Mouse (Mus musculus) left cerebral cortex, adult 2 months (tissue): ENCODE results near the gene Sema6b. TPM values are rescaled to one million over a fixed set of nuclear protein-coding genes. Genes with fewer than 3 reads are reported as not detected.

Experiments
- DNase-seq, 2 experiments: peaks; one replicate each; pipeline ENCODE4 v3.0.0; 2021 to 2022; ENCODE audit warnings: low spot score in 2 of 2, mixed read lengths in 1 of 2; ENCODE audit errors: extremely low spot score in 1 of 2
- H3K27ac ChIP-seq: fragments of 200-600 bp; 2 replicates; pipeline ENCODE4 v1.8.1; 2022
- H3K4me3 ChIP-seq: fragments of 200-600 bp; 2 replicates; pipeline ENCODE4 v1.8.1; 2022
- CTCF ChIP-seq: fragments of 200-600 bp; IDR thresholded peaks from 2 replicates; pipeline ENCODE4 v1.8.1; 2022; ENCODE audit warnings: antibody characterized with exemption, mild to moderate bottlenecking, moderate library complexity
- intact Hi-C: fragments of 180-260 bp; cut with DNase I; formaldehyde crosslinking; loops from one replicate; pipeline ENCODE4 v1.15.1; 2025
- microRNA-seq, 2 experiments: library from miRNA; unstranded; fragments of <30 nt; microRNA quantifications; one replicate each; pipeline ENCODE4 v1.2.0; 2021
- total RNA-seq, 2 experiments: library from RNA; stranded (reverse); gene quantifications; 2 replicates each; pipeline ENCODE4 v1.2.3; 2021

Sema6b gene
- total RNA-seq, 2 experiments from 2014 or later: 117 to 125 TPM

GRCm38 (mm10) chr17:56074097-56074826, 65.9 kb downstream of the Sema6b start:
- Histone ChIP-seq H3K4me3 (peak overlapping the region; percentile 71), H3K27ac (peak overlapping the region; percentile 92)
- peak; percentile 61 to 68 for DNase-seq
- intact Hi-C loops: loop anchor here (2.0 kb wide), 2 partner anchors 37 to 117 kb away; partner anchors contain the start of gene Sh3gl1
- no peak for TF ChIP-seq CTCF

Small RNA genes lying within 50 kb of the gene (microRNA-seq; reads per million reads assigned to microRNA genes)
- 0 reads per million in 2 experiments for gene Gm44397

Other genes with a start within 250 kb of the Sema6b start
- 1 to 10 TPM; 6.2 to 6.6 TPM for gene Zfp959, start 248.2 kb downstream of the Sema6b start, total RNA-seq
- gene Zfp119b, start 190.8 kb downstream of the Sema6b start, total RNA-seq: 1 to 10 TPM; 2.3 to 4.1 TPM
- gene Ebi3, start 187.7 kb downstream of the Sema6b start, total RNA-seq: 1 to 10 TPM; 1.2 to 1.4 TPM
- gene Yju2, start 181.2 kb downstream of the Sema6b start, total RNA-seq: 10 to 100 TPM; 16.4 to 17.4 TPM
- 10 to 100 TPM; 36.7 to 40.1 TPM for gene Shd, start 169.9 kb downstream of the Sema6b start, total RNA-seq
- gene Fsd1, start 153.8 kb downstream of the Sema6b start, total RNA-seq: 10 to 100 TPM; 88.7 to 90.6 TPM
- gene Stap2, start 134.8 kb downstream of the Sema6b start, total RNA-seq: 1 to 10 TPM; 2.5 to 3.1 TPM
- gene Mpnd, start 134.6 kb downstream of the Sema6b start, total RNA-seq: 10 to 100 TPM; 90.8 to 91.2 TPM
- 10 to 100 TPM; 38.9 to 43.2 TPM for gene Sh3gl1, start 103.7 kb downstream of the Sema6b start, total RNA-seq
- 1 to 10 TPM; 1.6 to 2.0 TPM for gene Chaf1a, start 99.9 kb downstream of the Sema6b start, total RNA-seq
- gene Ubxn6, start 65.3 kb downstream of the Sema6b start, total RNA-seq: 10 to 100 TPM; 91.2 to 98.3 TPM
- 100 to 1,000 TPM; 102 to 109 TPM for gene Hdgfl2, start 60.7 kb downstream of the Sema6b start, total RNA-seq
- gene Plin4, start 30.5 kb downstream of the Sema6b start, total RNA-seq: 1 to 10 TPM; 5.0 to 7.4 TPM
- under 1 TPM; 0.38 to 0.68 TPM for gene Plin5, start 22.7 kb downstream of the Sema6b start, total RNA-seq
- 1 to 10 TPM; 4.2 to 6.1 TPM for gene Lrg1, start 18.3 kb downstream of the Sema6b start, total RNA-seq
- gene Tnfaip8l1, start 22.1 kb upstream of the Sema6b start, total RNA-seq: 1 to 10 TPM; 7.5 to 8.7 TPM
- 10 to 100 TPM; 39.5 to 41.2 TPM for gene Mydgf, start 43.6 kb upstream of the Sema6b start, total RNA-seq
- gene Dpp9, start 78.6 kb upstream of the Sema6b start, total RNA-seq: 10 to 100 TPM; 70.7 to 74.1 TPM
- gene Fem1a, start 116.5 kb upstream of the Sema6b start, total RNA-seq: 10 to 100 TPM; 31.8 to 34.6 TPM
- 1 to 10 TPM; 6.9 to 7.2 TPM for gene Ticam1, start 136.4 kb upstream of the Sema6b start, total RNA-seq
- 10 to 100 TPM in 1 of 2 experiments, 1 to 10 TPM in 1; 7.7 to 11.4 TPM for gene Plin3, start 152.5 kb upstream of the Sema6b start, total RNA-seq
- not detected for gene Arrdc5, start 159.9 kb upstream of the Sema6b start, total RNA-seq
- gene Uhrf1, start 163.0 kb upstream of the Sema6b start, total RNA-seq: under 1 TPM; 0.70 to 0.91 TPM
- gene Kdm4b, start 185.7 kb upstream of the Sema6b start, total RNA-seq: 10 to 100 TPM; 66.2 to 71.8 TPM